Mouse (Mus musculus) kidney, postnatal 0 days (tissue): ENCODE results near the gene Fnbp1l. TPM values are rescaled to one million over a fixed set of nuclear protein-coding genes. Genes with fewer than 3 reads are reported as not detected.

Experiments
- ATAC-seq: fragments of 200-750 bp; cut with Nextera tagmentation; replicated peaks from 2 replicates; pipeline ENCODE4 v1.8.0; 2017; ENCODE audit warnings: low read depth, moderate number of reproducible peaks, moderate TSS enrichment, moderate library complexity; ENCODE audit not compliant: low FRiP score
- DNase-seq: peaks from one replicate; pipeline ENCODE4 v3.0.0-alpha.2; 2016; ENCODE audit warnings: low spot score
- H3K27ac ChIP-seq: fragments of 300-500 bp; sonication (generic); 2 replicates; pipeline ENCODE4 v1.5.1; 2014; ENCODE audit warnings: mild to moderate bottlenecking
- H3K27me3 ChIP-seq: fragments of 300-500 bp; sonication (generic); 2 replicates; pipeline ENCODE4 v1.6.1; 2014; ENCODE audit warnings: low read length, mixed read lengths; ENCODE audit not compliant: insufficient read depth
- H3K36me3 ChIP-seq: fragments of 300-500 bp; sonication (generic); 2 replicates; pipeline ENCODE4 v1.6.1; 2014; ENCODE audit warnings: low read length, mixed read lengths; ENCODE audit not compliant: insufficient read depth
- H3K4me1 ChIP-seq: fragments of 300-500 bp; sonication (generic); replicated peaks from 2 replicates; pipeline ENCODE4 v1.6.1; 2014; ENCODE audit warnings: antibody characterized with exemption, low read length, mixed read lengths; ENCODE audit not compliant: insufficient read depth
- H3K4me2 ChIP-seq: fragments of 300-500 bp; sonication (generic); 2 replicates; pipeline ENCODE4 v1.6.1; 2014; ENCODE audit warnings: mild to moderate bottlenecking, low read length, moderate library complexity, mixed read lengths
- H3K4me3 ChIP-seq: fragments of 300-500 bp; sonication (generic); replicated peaks from 2 replicates; pipeline ENCODE4 v1.5.1; 2014; ENCODE audit warnings: low read depth, low read length
- H3K9ac ChIP-seq: fragments of 300-500 bp; sonication (generic); 2 replicates; pipeline ENCODE4 v1.6.1; 2014; ENCODE audit warnings: low read depth, low read length
- H3K9me3 ChIP-seq: fragments of 300-500 bp; sonication (generic); replicated peaks from 2 replicates; pipeline ENCODE4 v1.6.1; 2016; ENCODE audit warnings: low read length, inconsistent platforms, mixed read lengths
- CTCF ChIP-seq: IDR thresholded peaks from 2 replicates; pipeline ENCODE4 v1.5.1; 2016; ENCODE audit warnings: antibody characterized with exemption, low read depth, mild to moderate bottlenecking, moderate library complexity
- WGBS: fragments of 180-500 bp; shearing (Covaris S2); extraction: QIAGEN DNeasy Blood & Tissue Kit; methylation state at CpG from one replicate; pipeline ENCODE4 v1.1.7; 2014; 5-methylcytosine and 5-hydroxymethylcytosine counted together
- polyA plus RNA-seq: library from polyadenylated mRNA; unstranded; fragments of >200 nt; fragmentation: Nextera tagmentation; extraction: Ambion mirVana; gene quantifications from 2 replicates; pipeline ENCODE4 v1.2.1, GENCODE M21; 2015

Fnbp1l gene
- polyA plus RNA-seq, 1 experiment from 2014 or later: 35.5 TPM

DNA sequence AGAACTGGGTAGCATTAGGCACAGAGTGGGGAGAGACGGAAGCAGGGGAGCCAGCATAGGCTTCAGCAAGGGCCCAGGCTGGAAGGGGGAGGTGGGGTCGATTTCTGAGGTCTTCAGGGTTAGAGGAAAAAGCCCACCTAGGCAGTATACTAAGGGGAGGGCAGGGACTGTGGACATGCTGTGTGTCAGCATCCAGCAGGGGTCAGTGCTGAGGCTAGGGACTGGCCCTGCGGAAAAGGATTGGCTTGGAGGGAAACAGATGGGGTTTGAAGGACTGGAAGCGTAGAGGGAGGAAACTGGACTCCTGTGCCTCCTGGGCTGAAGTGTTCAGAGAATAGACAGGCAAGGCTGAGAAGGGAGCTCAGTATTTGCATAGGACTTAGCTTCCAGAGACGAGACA lies 110.4 kb downstream of the Fnbp1l start:
- H3K27ac ChIP-seq: peak overlapping the region; percentile 89
- DNase-seq (peak; percentile 90), ATAC-seq (no peak; the same call in 1 of the 2 replicates)
- peak; percentile 85 for TF ChIP-seq CTCF
- no peaks in the 10 kb centered on the region for H3K9me3 ChIP-seq
- no peak overlapping the region for H3K4me3 ChIP-seq
- 0 out of 2 replicates have a peak, but pooled peaks cover 5% of the 10 kb centered on the region for H3K36me3 ChIP-seq
- peaks cover 24% of the 10 kb centered on the region; the same call in 1 of the 2 replicates for H3K4me1 ChIP-seq
- H3K27me3 ChIP-seq: no peaks in the 10 kb centered on the region
- WGBS: 31% methylated on average over 5 of the region's 5 CpGs
- H3K9ac ChIP-seq: no peak overlapping the region
- H3K4me2 ChIP-seq: no peak overlapping the region

GRCm38 (mm10) chr3:122507826-122508225 lies 111.7 kb downstream of the Fnbp1l start:
- DNase-seq (no peak), ATAC-seq (no peak)
- H3K27me3 ChIP-seq: no peaks in the 10 kb centered on the region
- H3K4me3 ChIP-seq: no peak overlapping the region
- no peaks in the 10 kb centered on the region for H3K9me3 ChIP-seq
- no peak for TF ChIP-seq CTCF
- no peak overlapping the region for H3K9ac ChIP-seq
- H3K4me2 ChIP-seq: no peak overlapping the region
- H3K36me3 ChIP-seq: 0 out of 2 replicates have a peak, but pooled peaks cover 5% of the 10 kb centered on the region
- peaks cover 24% of the 10 kb centered on the region; the same call in 1 of the 2 replicates for H3K4me1 ChIP-seq
- 91% methylated on average over 14 of the region's 14 CpGs for WGBS
- H3K27ac ChIP-seq: no peak overlapping the region

GRCm38 (mm10) chr3:122506343-122506916 lies 113.1 kb downstream of the Fnbp1l start:
- peak; percentile 76 for DNase-seq
- H3K36me3 ChIP-seq: 0 out of 2 replicates have a peak, but pooled peaks cover 5% of the 10 kb centered on the region
- no peaks in the 10 kb centered on the region for H3K9me3 ChIP-seq
- peak overlapping the region; percentile 31; the same call in 1 of the 2 replicates for H3K27ac ChIP-seq
- H3K4me3 ChIP-seq: no peak overlapping the region
- H3K27me3 ChIP-seq: no peaks in the 10 kb centered on the region
- WGBS: 43% methylated on average over 10 of the region's 10 CpGs
- H3K4me2 ChIP-seq: no peak overlapping the region
- no peak for ATAC-seq
- H3K4me1 ChIP-seq: peaks cover 24% of the 10 kb centered on the region; the same call in 1 of the 2 replicates
- no peak overlapping the region for H3K9ac ChIP-seq
- no peak for TF ChIP-seq CTCF

GRCm38 (mm10) chr3:122500929-122501328 lies 118.6 kb downstream of the Fnbp1l start:
- Histone ChIP-seq H3K4me1 (peaks cover 8% of the 10 kb centered on the region; the same call in 1 of the 2 replicates), H3K9ac (no peak overlapping the region), H3K9me3 (no peaks in the 10 kb centered on the region), H3K36me3 (0 out of 2 replicates have a peak, but pooled peaks cover 5% of the 10 kb centered on the region), H3K4me2 (no peak overlapping the region), H3K4me3 (no peak overlapping the region), H3K27ac (no peak overlapping the region), H3K27me3 (no peaks in the 10 kb centered on the region)
- DNase-seq: no peak
- WGBS: 88% methylated on average over 9 of the region's 9 CpGs
- ATAC-seq: no peak
- TF ChIP-seq CTCF: no peak

DNA sequence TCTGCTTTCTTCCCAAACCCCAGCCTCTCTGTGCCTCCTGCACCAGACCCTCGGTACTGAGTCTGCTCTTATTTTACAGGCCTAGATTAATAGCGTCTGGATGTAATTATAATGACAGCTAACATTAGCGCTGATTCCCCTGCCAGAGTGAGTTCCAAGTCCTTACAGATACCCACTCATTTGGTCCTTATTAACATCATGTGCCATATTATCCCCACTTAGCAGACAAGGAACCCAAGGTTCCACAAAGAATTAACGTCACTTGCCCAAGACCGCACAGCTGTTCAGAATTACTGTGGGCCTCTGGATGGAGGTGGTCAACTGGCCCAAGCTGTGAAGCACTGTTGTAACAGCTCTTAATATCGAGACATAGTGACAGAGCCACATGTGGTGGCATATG lies 119.9 kb downstream of the Fnbp1l start:
- Histone ChIP-seq H3K27me3 (no peaks in the 10 kb centered on the region), H3K9me3 (no peaks in the 10 kb centered on the region), H3K4me1 (peaks cover 5% of the 10 kb centered on the region; the same call in 1 of the 2 replicates), H3K4me3 (no peak overlapping the region), H3K27ac (no peak overlapping the region), H3K9ac (no peak overlapping the region), H3K36me3 (no peaks in the 10 kb centered on the region), H3K4me2 (no peak overlapping the region)
- no peak for DNase-seq
- TF ChIP-seq CTCF: no peak
- no peak for ATAC-seq
- 83% methylated on average over 6 of the region's 6 CpGs for WGBS

GRCm38 (mm10) chr3:122498528-122498927 lies 121.0 kb downstream of the Fnbp1l start:
- no peak overlapping the region for H3K4me3 ChIP-seq
- no peak overlapping the region for H3K27ac ChIP-seq
- H3K9me3 ChIP-seq: no peaks in the 10 kb centered on the region
- no peaks in the 10 kb centered on the region for H3K36me3 ChIP-seq
- no peaks in the 10 kb centered on the region for H3K27me3 ChIP-seq
- WGBS: 93% methylated on average over 7 of the region's 7 CpGs
- H3K4me2 ChIP-seq: no peak overlapping the region
- DNase-seq (no peak), ATAC-seq (no peak)
- peaks cover 12% of the 10 kb centered on the region; the same call in 1 of the 2 replicates for H3K4me1 ChIP-seq
- H3K9ac ChIP-seq: no peak overlapping the region
- TF ChIP-seq CTCF: no peak
